Comparison of ENCODE assay signal across 21 mouse cellular contexts in the genomic region with DNA sequence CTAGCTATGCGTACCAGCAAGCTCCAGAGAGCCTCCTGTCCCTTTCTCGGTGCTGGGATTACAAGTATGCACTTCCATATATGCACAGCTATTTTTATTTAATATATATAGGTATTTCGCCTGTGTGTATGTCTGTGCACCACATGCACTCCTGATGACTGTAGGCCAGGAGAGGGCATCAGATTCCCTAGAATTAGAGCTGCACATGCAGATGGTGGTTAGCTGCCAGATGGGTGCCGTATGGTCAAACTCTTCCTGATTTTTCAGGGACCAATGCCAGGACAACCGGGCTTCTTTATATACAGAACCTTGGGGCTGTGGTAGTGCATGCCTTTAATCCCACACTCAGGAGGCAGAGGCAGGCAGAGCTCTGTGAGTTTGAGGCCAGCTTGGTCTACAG. TPM values are rescaled to one million over a fixed set of nuclear protein-coding genes. Genes with fewer than 3 reads are reported as not detected.
DNase-seq lines count a peak whose midpoint lies in the region; ATAC-seq and TF ChIP-seq lines count a peak whose summit lies in the region.
"Had no signal": no experiment of that assay in that cellular context is flagged by ENCODE, and none has a peak within 500 bp of the region (broad histone marks: within the 10 kb centered on the region; RNA-seq: fewer than 3 reads in every experiment).

No protein-coding gene starts in this region.

- no peaks in the 10 kb centered on the region for H3K9me3 ChIP-seq in forebrain, embryonic 14.5 days (replicated peaks; ENCODE audit: control insufficient read depth, low read length)
- H3K9me3 ChIP-seq in forebrain, embryonic 15.5 days: no peaks in the 10 kb centered on the region

- H3K36me3 ChIP-seq in forebrain, embryonic 14.5 days (ENCODE audit: control insufficient read depth, insufficient read depth, low read length): peaks cover 21% of the 10 kb centered on the region
- H3K36me3 ChIP-seq in forebrain, embryonic 15.5 days: peaks cover 11% of the 10 kb centered on the region
- no peaks in the 10 kb centered on the region for H3K36me3 ChIP-seq in kidney, adult 2 months (ENCODE audit: control insufficient read depth, insufficient read depth, low read length)

- no peak overlapping the region for H3K4me3 ChIP-seq in forebrain, embryonic 14.5 days (ENCODE audit: low read depth, low read length)
- no peak overlapping the region for H3K4me3 ChIP-seq in forebrain, embryonic 15.5 days
- H3K4me3 ChIP-seq in kidney, adult 2 months (ENCODE audit: insufficient read depth, low read depth, low read length): no peak overlapping the region
- H3K4me3 ChIP-seq: myocyte had no signal

- DNase-seq in forebrain, embryonic 14.5 days (ENCODE audit: low spot score): peak; percentile 23
- DNase-seq in kidney, adult 2 months: no peak
- no peak for DNase-seq in kidney, postnatal 25 days
- peak; percentile 18 for DNase-seq in 416B (ENCODE audit: low read depth)
- DNase-seq in brain, embryonic 14.5 days (ENCODE audit: low read depth): peak; percentile 25
- DNase-seq in B cell, adult 2 months: no peak
- DNase-seq: adrenal gland, postnatal 14 days; gastrocnemius, postnatal 10 days; kidney, adult 11 months; kidney, postnatal 4 days; layer of hippocampus, postnatal 36 days; liver, postnatal 0 days; lung, postnatal 36 days; thymus, postnatal 4 days had no signal

- no peaks in the 10 kb centered on the region for H3K4me1 ChIP-seq in forebrain, embryonic 14.5 days (ENCODE audit: control insufficient read depth, insufficient read depth, low read length)
- no peaks in the 10 kb centered on the region for H3K4me1 ChIP-seq in forebrain, embryonic 15.5 days
- no peaks in the 10 kb centered on the region for H3K4me1 ChIP-seq in kidney, adult 2 months (ENCODE audit: control insufficient read depth, insufficient read depth, low read length)

- ATAC-seq in forebrain, embryonic 14.5 days: no peak
- ATAC-seq in forebrain, embryonic 15.5 days (replicated peaks): no peak
- ATAC-seq: CD4-positive, CD25-positive, alpha-beta regulatory T cell, adult 4 months; forebrain, embryonic 16.5 days; liver, postnatal 0 days had no signal

- H3K27ac ChIP-seq in forebrain, embryonic 14.5 days (ENCODE audit: low read depth, low read length): no peak overlapping the region
- no peak overlapping the region for H3K27ac ChIP-seq in forebrain, embryonic 15.5 days (replicated peaks)
- no peak overlapping the region for H3K27ac ChIP-seq in kidney, adult 2 months (ENCODE audit: insufficient read depth, low read depth, low read length)

- no peak overlapping the region for H3K9ac ChIP-seq in forebrain, embryonic 14.5 days (ENCODE audit: low read length)
- no peak overlapping the region for H3K9ac ChIP-seq in forebrain, embryonic 15.5 days (replicated peaks)
- H3K9ac ChIP-seq: liver, postnatal 0 days had no signal

- TF ChIP-seq POLR2A in kidney, adult 2 months (IDR thresholded peaks at IDR 0.05; ENCODE audit: low read depth, low read length): no peak
- TF ChIP-seq POLR2A in brain, embryonic 14.5 days (IDR thresholded peaks at IDR 0.05; ENCODE audit: borderline replicate concordance, extremely low read depth, insufficient read depth, insufficient read length, poor library complexity, severe bottlenecking): no peak

- 91% methylated on average over 5 of the region's 5 CpGs for WGBS in forebrain, embryonic 14.5 days
- 77% methylated on average over 5 of the region's 5 CpGs for WGBS in forebrain, embryonic 15.5 days
- 89% methylated on average over 5 of the region's 5 CpGs for WGBS in kidney, adult 2 months

- 0 out of 2 replicates have a peak, but pooled peaks have one; percentile 25 for TF ChIP-seq CTCF in kidney, adult 2 months (conservative IDR thresholded peaks at IDR 0.05; ENCODE audit: insufficient read depth, insufficient read length, low read depth, low read length)
- no peak for TF ChIP-seq CTCF in brain, embryonic 14.5 days (IDR thresholded peaks at IDR 0.05; ENCODE audit: borderline replicate concordance, extremely low read depth, insufficient read depth, insufficient read length)

- H3K4me2 ChIP-seq in forebrain, embryonic 14.5 days (ENCODE audit: low read length): no peak overlapping the region
- H3K4me2 ChIP-seq in forebrain, embryonic 15.5 days (replicated peaks): no peak overlapping the region
- H3K4me2 ChIP-seq: heart, embryonic 11.5 days; midbrain, embryonic 11.5 days had no signal

- no peaks in the 10 kb centered on the region for H3K27me3 ChIP-seq in forebrain, embryonic 14.5 days (replicated peaks; ENCODE audit: control insufficient read depth, insufficient read depth, low read length)
- no peaks in the 10 kb centered on the region for H3K27me3 ChIP-seq in forebrain, embryonic 15.5 days
- no peaks in the 10 kb centered on the region for H3K27me3 ChIP-seq in kidney, adult 2 months (replicated peaks; ENCODE audit: control insufficient read depth, insufficient read depth, low read length)

RNA-seq across cellular contexts. Expression of a gene that starts 24.1 kb away (rescaled TPM):
- 0.44 and 0.59 TPM in 2 replicates for polyA plus RNA-seq in forebrain, embryonic 14.5 days (2014; fragmentation: Nextera tagmentation; extraction: Ambion mirVana)
- 0.59 and 0.65 TPM in 2 replicates for polyA plus RNA-seq in forebrain, embryonic 15.5 days (2015; fragmentation: Nextera tagmentation; extraction: Ambion mirVana)
- not detected in 2 replicates for polyA plus RNA-seq in kidney, adult 2 months (2012; rRNA removed)
- 0.23 and 0.48 TPM in 2 replicates for polyA plus RNA-seq in brain, embryonic 14.5 days (2012; rRNA removed)
- polyA plus RNA-seq: small intestine, adult 2 months had no signal

RNA-seq across cellular contexts. Expression of a gene that starts 35.6 kb away (rescaled TPM):
- polyA plus RNA-seq in forebrain, embryonic 14.5 days (2014; fragmentation: Nextera tagmentation; extraction: Ambion mirVana): 0.80 and 1.2 TPM in 2 replicates
- polyA plus RNA-seq in forebrain, embryonic 15.5 days (2015; fragmentation: Nextera tagmentation; extraction: Ambion mirVana): 1.4 and 2.1 TPM in 2 replicates
- 2.0 and 3.0 TPM in 2 replicates for polyA plus RNA-seq in kidney, adult 2 months (2012; rRNA removed)
- polyA plus RNA-seq in brain, embryonic 14.5 days (2012; rRNA removed): 2.3 and 2.8 TPM in 2 replicates

RNA-seq across cellular contexts. Expression of a gene that starts 48.0 kb away (rescaled TPM):
- 12.6 and 16.5 TPM in 2 replicates for polyA plus RNA-seq in forebrain, embryonic 14.5 days (2014; fragmentation: Nextera tagmentation; extraction: Ambion mirVana)
- 15.1 and 15.9 TPM in 2 replicates for polyA plus RNA-seq in forebrain, embryonic 15.5 days (2015; fragmentation: Nextera tagmentation; extraction: Ambion mirVana)
- polyA plus RNA-seq in kidney, adult 2 months (2012; rRNA removed): 6.5 and 7.1 TPM in 2 replicates
- 8.7 and 9.9 TPM in 2 replicates for polyA plus RNA-seq in brain, embryonic 14.5 days (2012; rRNA removed)

Comparison
In these comparisons a context has a peak if more than half of its experiments do, and no peak if none do; other contexts are left out.
1. DNase-seq: peak in forebrain, embryonic 14.5 days (single experiment), 416B (single experiment) and brain, embryonic 14.5 days (single experiment); none in kidney, adult 2 months (single experiment), kidney, postnatal 25 days (0 of 2) and B cell, adult 2 months (0 of 2).